Mouse (Mus musculus) intestine, postnatal 0 days (tissue): ENCODE measurements at regions not wholly inside any gene's neighbourhood (a gene's known extent, or its start where the extent isn't known, plus 50 kb on each side); places are given as distances from the start of the nearest gene placed in this dataset.

Experiments used
- ATAC-seq: fragments of 200-750 bp; cut with Nextera tagmentation; 2 replicates; pipeline ENCODE4 v1.8.0; 2017; ENCODE audit warnings: mild to moderate bottlenecking, moderate TSS enrichment, moderate library complexity
- H3K27ac ChIP-seq: fragments of 300-500 bp; sonication (generic); 2 replicates; pipeline ENCODE4 v1.5.1; 2014; ENCODE audit warnings: mild to moderate bottlenecking, low read depth, low read length, moderate library complexity
- H3K27me3 ChIP-seq: fragments of 300-500 bp; sonication (generic); replicated peaks from 2 replicates; pipeline ENCODE4 v1.6.1; 2014; ENCODE audit warnings: low read length, mixed read lengths; ENCODE audit not compliant: control insufficient read depth, insufficient read depth
- H3K36me3 ChIP-seq: fragments of 300-500 bp; sonication (generic); 2 replicates; pipeline ENCODE4 v1.6.1; 2014; ENCODE audit warnings: mild to moderate bottlenecking, moderate library complexity; ENCODE audit not compliant: control insufficient read depth, insufficient read depth
- H3K4me1 ChIP-seq: fragments of 300-500 bp; sonication (generic); replicated peaks from 2 replicates; pipeline ENCODE4 v1.6.1; 2014; ENCODE audit warnings: antibody characterized with exemption, low read length, mixed read lengths; ENCODE audit not compliant: control insufficient read depth, insufficient read depth
- H3K4me2 ChIP-seq: fragments of 300-500 bp; sonication (generic); replicated peaks from 2 replicates; pipeline ENCODE4 v1.6.1; 2014; ENCODE audit warnings: low read depth, mild to moderate bottlenecking, moderate library complexity
- H3K4me3 ChIP-seq: fragments of 300-500 bp; sonication (generic); 2 replicates; pipeline ENCODE4 v1.5.1; 2014; ENCODE audit warnings: low read depth, low read length
- H3K9ac ChIP-seq: fragments of 300-500 bp; sonication (generic); 2 replicates; pipeline ENCODE4 v1.6.1; 2014; ENCODE audit warnings: mild to moderate bottlenecking, low read depth, low read length
- H3K9me3 ChIP-seq: fragments of 300-500 bp; sonication (generic); 2 replicates; pipeline ENCODE4 v1.6.1; 2016; ENCODE audit warnings: mixed run types; ENCODE audit not compliant: control insufficient read depth
- CTCF ChIP-seq: sonication (generic); IDR thresholded peaks from 2 replicates; pipeline ENCODE4 v1.5.1; 2016; ENCODE audit warnings: low read depth, mild to moderate bottlenecking, control low read depth, antibody characterized with exemption, moderate library complexity
- WGBS: fragments of 180-500 bp; shearing (Covaris S2); extraction: QIAGEN DNeasy Blood & Tissue Kit; methylation state at CpG from one replicate; pipeline ENCODE4 v1.1.7; 2014; 5-methylcytosine and 5-hydroxymethylcytosine counted together

- ATAC-seq = no peak
- Histone ChIP-seq H3K27me3 (no peaks in the 10 kb centered on the region), H3K4me3 (no peak overlapping the region), H3K9ac (no peak overlapping the region), H3K27ac (no peak overlapping the region), H3K36me3 (no peaks in the 10 kb centered on the region), H3K4me2 (no peak overlapping the region), H3K4me1 (no peaks in the 10 kb centered on the region), H3K9me3 (no peaks in the 10 kb centered on the region)
- no peak for TF ChIP-seq CTCF
- WGBS = 77% methylated on average over 7 of the region's 7 CpGs
These were observed 133.8 kb upstream of the Mdm1 start for GRCm38 (mm10) chr10:118007846-118008245.

GRCm38 (mm10) chr10:118011687-118012567 lies 129.7 kb upstream of the Mdm1 start:
- H3K27ac ChIP-seq = no peak overlapping the region
- no peak for TF ChIP-seq CTCF

GRCm38 (mm10) chr10:118028831-118029230 lies 112.8 kb upstream of the Mdm1 start:
- Histone ChIP-seq H3K4me3 (no peak overlapping the region), H3K4me2 (no peak overlapping the region), H3K9ac (no peak overlapping the region), H3K27me3 (no peaks in the 10 kb centered on the region), H3K4me1 (no peaks in the 10 kb centered on the region), H3K36me3 (no peaks in the 10 kb centered on the region), H3K9me3 (no peaks in the 10 kb centered on the region), H3K27ac (no peak overlapping the region)
- WGBS = 86% methylated on average over 9 of the region's 9 CpGs
- no peak for ATAC-seq
- no peak for TF ChIP-seq CTCF

More at GRCm38 (mm10) chr10:118011687-118012567, 129.7 kb upstream of the Mdm1 start:
- no peak overlapping the region for H3K4me2 ChIP-seq
- no peaks in the 10 kb centered on the region for H3K36me3 ChIP-seq
- H3K9ac ChIP-seq = no peak overlapping the region
- 64% methylated on average over 10 of the region's 10 CpGs for WGBS
- H3K27me3 ChIP-seq = no peaks in the 10 kb centered on the region
- no peak overlapping the region for H3K4me3 ChIP-seq
- no peak for ATAC-seq
- no peaks in the 10 kb centered on the region for H3K9me3 ChIP-seq
- no peaks in the 10 kb centered on the region for H3K4me1 ChIP-seq

- no peak for TF ChIP-seq CTCF
- ATAC-seq = no peak
- 0 out of 2 replicates have a peak, but pooled peaks cover 2% of the 10 kb centered on the region for H3K9me3 ChIP-seq
- no peak overlapping the region for H3K27ac ChIP-seq
- no peaks in the 10 kb centered on the region for H3K36me3 ChIP-seq
- H3K4me3 ChIP-seq = no peak overlapping the region
- no peak overlapping the region for H3K4me2 ChIP-seq
- WGBS = 73% methylated on average over 17 of the region's 17 CpGs
- no peak overlapping the region for H3K9ac ChIP-seq
- no peaks in the 10 kb centered on the region for H3K4me1 ChIP-seq
- H3K27me3 ChIP-seq = no peaks in the 10 kb centered on the region
These were observed 107.2 kb upstream of the Mdm1 start for GRCm38 (mm10) chr10:118034401-118034800.

GRCm38 (mm10) chr10:118035035-118035434 lies 106.6 kb upstream of the Mdm1 start:
- Histone ChIP-seq H3K4me3 (no peak overlapping the region), H3K4me1 (no peaks in the 10 kb centered on the region), H3K27ac (no peak overlapping the region), H3K9ac (no peak overlapping the region), H3K36me3 (no peaks in the 10 kb centered on the region), H3K4me2 (no peak overlapping the region), H3K27me3 (no peaks in the 10 kb centered on the region), H3K9me3 (0 out of 2 replicates have a peak, but pooled peaks cover 2% of the 10 kb centered on the region)
- 85% methylated on average over 13 of the region's 13 CpGs for WGBS
- no peak for ATAC-seq
- TF ChIP-seq CTCF = peak; percentile 34

GRCm38 (mm10) chr10:118038465-118038864 lies 103.1 kb upstream of the Mdm1 start:
- no peaks in the 10 kb centered on the region for H3K36me3 ChIP-seq
- no peaks in the 10 kb centered on the region for H3K4me1 ChIP-seq
- 93% methylated on average over 10 of the region's 10 CpGs for WGBS
- no peak for TF ChIP-seq CTCF
- no peak overlapping the region for H3K4me2 ChIP-seq
- 0 out of 2 replicates have a peak, but pooled peaks cover 2% of the 10 kb centered on the region for H3K9me3 ChIP-seq
- H3K4me3 ChIP-seq = no peak overlapping the region
- H3K27me3 ChIP-seq = no peaks in the 10 kb centered on the region
- no peak for ATAC-seq
- no peak overlapping the region for H3K27ac ChIP-seq
- no peak overlapping the region for H3K9ac ChIP-seq
